7 mouse cellular contexts compared by ENCODE assay signal in the genomic region with DNA sequence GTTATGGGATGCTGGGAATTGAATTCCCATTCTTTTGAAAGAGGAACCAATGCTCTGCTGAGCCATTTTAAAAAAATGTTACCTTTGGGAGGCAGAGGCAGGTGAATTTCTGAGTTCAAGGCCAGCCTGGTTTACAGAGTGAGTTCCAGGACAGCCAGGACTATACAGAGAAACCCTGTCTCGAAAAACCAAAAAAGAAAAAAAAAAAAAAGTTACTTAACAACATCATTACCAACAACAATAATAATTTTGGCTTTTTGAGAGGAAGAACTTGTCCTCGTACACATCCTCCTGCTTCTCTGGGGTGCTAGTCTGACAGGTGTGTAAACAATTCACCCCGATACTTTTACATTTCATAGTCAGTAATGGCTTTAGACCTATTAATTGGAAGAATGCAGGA. TPM values are rescaled to one million over a fixed set of nuclear protein-coding genes. Genes with fewer than 3 reads are reported as not detected.
DNase-seq lines count a peak whose midpoint lies in the region; ATAC-seq and TF ChIP-seq lines count a peak whose summit lies in the region.
"Not testable (repeated sequence)": the region's sequence is repeated elsewhere in the genome, so short reads cannot be mapped to it uniquely, and the experiment has no call there.

No protein-coding gene starts in this region.

- 18% methylated on average over 3 of the region's 3 CpGs for WGBS in bone marrow, adult 2 months
- WGBS in forebrain, embryonic 12.5 days: 57% methylated on average over 3 of the region's 3 CpGs
- WGBS in heart, embryonic 14.5 days: 44% methylated on average over 3 of the region's 3 CpGs
- WGBS in intestine, embryonic 15.5 days: 26% methylated on average over 3 of the region's 3 CpGs
- 44% methylated on average over 3 of the region's 3 CpGs for WGBS in limb, embryonic 13.5 days
- 35% methylated on average over 3 of the region's 3 CpGs for WGBS in lung, embryonic 14.5 days
- 49% methylated on average over 3 of the region's 3 CpGs for WGBS in midbrain, embryonic 16.5 days

- peak overlapping the region; percentile 29 for H3K4me3 ChIP-seq in bone marrow, adult 2 months (replicated peaks; ENCODE audit: control insufficient read depth, low read depth, low read length)
- H3K4me3 ChIP-seq in forebrain, embryonic 12.5 days (replicated peaks): peak overlapping the region; percentile 51
- H3K4me3 ChIP-seq in heart, embryonic 14.5 days (ENCODE audit: control insufficient read depth in 1 of 2, insufficient read depth in 1 of 2, low read depth in 1 of 2, low read length in 2 of 2): peak overlapping the region in 1 of 2 experiments; percentile 90; a peak in 3 of 4 replicates
- H3K4me3 ChIP-seq in intestine, embryonic 15.5 days (replicated peaks): peak overlapping the region; percentile 73
- H3K4me3 ChIP-seq in limb, embryonic 13.5 days: peak overlapping the region; percentile 85
- peak overlapping the region; percentile 66 for H3K4me3 ChIP-seq in lung, embryonic 14.5 days (ENCODE audit: low read depth, low read length)
- peak overlapping the region; percentile 66 for H3K4me3 ChIP-seq in midbrain, embryonic 16.5 days (ENCODE audit: low read depth, low read length)

- H3K36me3 ChIP-seq in forebrain, embryonic 12.5 days (replicated peaks): peaks cover 23% of the 10 kb centered on the region
- peaks cover 30% of the 10 kb centered on the region for H3K36me3 ChIP-seq in heart, embryonic 14.5 days (ENCODE audit: control insufficient read depth, insufficient read depth, low read length)
- H3K36me3 ChIP-seq in intestine, embryonic 15.5 days: peaks cover 24% of the 10 kb centered on the region
- H3K36me3 ChIP-seq in limb, embryonic 13.5 days: peaks cover 28% of the 10 kb centered on the region
- H3K36me3 ChIP-seq in lung, embryonic 14.5 days (ENCODE audit: insufficient read depth): peaks cover 16% of the 10 kb centered on the region
- not testable (repeated sequence) for H3K36me3 ChIP-seq in midbrain, embryonic 16.5 days (ENCODE audit: control insufficient read depth, insufficient read depth, low read length)

- not testable (repeated sequence) for H3K9me3 ChIP-seq in forebrain, embryonic 12.5 days; heart, embryonic 14.5 days (ENCODE audit: control insufficient read depth, low read length); intestine, embryonic 15.5 days; limb, embryonic 13.5 days; lung, embryonic 14.5 days (ENCODE audit: low read depth, low read length); midbrain, embryonic 16.5 days (replicated peaks; ENCODE audit: control insufficient read depth, low read length, poor library complexity, severe bottlenecking)

- not testable (repeated sequence) for DNase-seq in lung, embryonic 14.5 days

- peak overlapping the region; percentile 65 for H3K4me2 ChIP-seq in forebrain, embryonic 12.5 days
- H3K4me2 ChIP-seq in heart, embryonic 14.5 days (ENCODE audit: low read length): peak overlapping the region; percentile 91
- peak overlapping the region; percentile 80 for H3K4me2 ChIP-seq in intestine, embryonic 15.5 days (replicated peaks)
- peak overlapping the region; percentile 95 for H3K4me2 ChIP-seq in limb, embryonic 13.5 days (replicated peaks)
- peak overlapping the region; percentile 90 for H3K4me2 ChIP-seq in lung, embryonic 14.5 days
- H3K4me2 ChIP-seq in midbrain, embryonic 16.5 days (ENCODE audit: low read length): peak overlapping the region; percentile 40; the same call in 1 of the 2 replicates

- H3K27ac ChIP-seq in bone marrow, adult 2 months (ENCODE audit: control insufficient read depth, insufficient read depth, low read depth, low read length, poor library complexity); forebrain, embryonic 12.5 days; heart, embryonic 14.5 days (replicated peaks in 1 of 2; ENCODE audit: control insufficient read depth in 1 of 2, insufficient read depth in 1 of 2, low read depth in 2 of 2, low read length in 2 of 2); intestine, embryonic 15.5 days; lung, embryonic 14.5 days (ENCODE audit: low read depth); midbrain, embryonic 16.5 days (ENCODE audit: low read length): not testable (repeated sequence)
- H3K27ac ChIP-seq in limb, embryonic 13.5 days: peak overlapping the region; percentile 22; the same call in 1 of the 2 replicates

- not testable (repeated sequence) for H3K27me3 ChIP-seq in forebrain, embryonic 12.5 days; heart, embryonic 14.5 days (ENCODE audit: control insufficient read depth, insufficient read depth, low read length); intestine, embryonic 15.5 days (replicated peaks); limb, embryonic 13.5 days; lung, embryonic 14.5 days (ENCODE audit: insufficient read depth, low read length); midbrain, embryonic 16.5 days (ENCODE audit: control insufficient read depth, insufficient read depth, low read depth, low read length)

- not testable (repeated sequence) for H3K4me1 ChIP-seq in bone marrow, adult 2 months (ENCODE audit: control insufficient read depth, insufficient read depth, low read length); lung, embryonic 14.5 days (ENCODE audit: insufficient read depth)
- H3K4me1 ChIP-seq in forebrain, embryonic 12.5 days: peaks cover 25% of the 10 kb centered on the region
- H3K4me1 ChIP-seq in heart, embryonic 14.5 days (ENCODE audit: control insufficient read depth in 2 of 2, insufficient read depth in 2 of 2, low read length in 2 of 2): peaks cover 9 to 19% of the 10 kb centered on the region in 2 experiments
- H3K4me1 ChIP-seq in intestine, embryonic 15.5 days (replicated peaks): peaks cover 20% of the 10 kb centered on the region
- H3K4me1 ChIP-seq in limb, embryonic 13.5 days: peaks cover 20% of the 10 kb centered on the region
- H3K4me1 ChIP-seq in midbrain, embryonic 16.5 days (ENCODE audit: control insufficient read depth, insufficient read depth, low read length): peaks cover 14% of the 10 kb centered on the region

- H3K9ac ChIP-seq in forebrain, embryonic 12.5 days; heart, embryonic 14.5 days (ENCODE audit: low read length); intestine, embryonic 15.5 days; limb, embryonic 13.5 days; lung, embryonic 14.5 days; midbrain, embryonic 16.5 days (ENCODE audit: low read depth, low read length): not testable (repeated sequence)

- not testable (repeated sequence) for ATAC-seq in forebrain, embryonic 12.5 days (ENCODE audit: low FRiP score); heart, embryonic 14.5 days (ENCODE audit: insufficient number of reproducible peaks, insufficient read depth, low FRiP score, low read depth); intestine, embryonic 15.5 days; limb, embryonic 13.5 days (ENCODE audit: low FRiP score, low read depth); lung, embryonic 14.5 days (ENCODE audit: insufficient read depth)
- 0 out of 2 replicates have a peak, but pooled peaks have one; percentile 0 for ATAC-seq in midbrain, embryonic 16.5 days

- not testable (repeated sequence) for TF ChIP-seq POLR2A in bone marrow, adult 2 months (IDR thresholded peaks at IDR 0.05; ENCODE audit: borderline replicate concordance, control insufficient read depth, low read depth, low read length)

- not testable (repeated sequence) for TF ChIP-seq CTCF in bone marrow, adult 2 months (IDR thresholded peaks at IDR 0.05; ENCODE audit: control insufficient read depth, insufficient read depth, low read length); lung, embryonic 14.5 days (IDR thresholded peaks at IDR 0.05; ENCODE audit: low read depth)

RNA-seq across cellular contexts. Expression of gene Ndufs7, which starts 0.5 kb away (rescaled TPM):
- 72.4 and 80.0 TPM in 2 replicates for polyA plus RNA-seq in bone marrow, adult 2 months (2011; ENCODE audit: insufficient read depth, insufficient read length, low replicate concordance, missing spikeins)
- 201 and 216 TPM in 2 replicates for polyA plus RNA-seq in forebrain, embryonic 12.5 days (2016; fragmentation: Nextera tagmentation; extraction: Ambion mirVana)
- polyA plus RNA-seq in heart, embryonic 14.5 days (2014; fragmentation: Nextera tagmentation; extraction: Ambion mirVana): 721 and 734 TPM in 2 replicates
- polyA plus RNA-seq in intestine, embryonic 15.5 days (2015; fragmentation: Nextera tagmentation; extraction: Ambion mirVana): 467 and 534 TPM in 2 replicates
- 298 and 306 TPM in 2 replicates for polyA plus RNA-seq in limb, embryonic 13.5 days (2015; fragmentation: Nextera tagmentation; extraction: Ambion mirVana)
- polyA plus RNA-seq in lung, embryonic 14.5 days (2014; fragmentation: Nextera tagmentation; extraction: Ambion mirVana): 318 and 319 TPM in 2 replicates
- 263 and 302 TPM in 2 replicates for polyA plus RNA-seq in midbrain, embryonic 16.5 days (2015; fragmentation: Nextera tagmentation; extraction: Ambion mirVana)

RNA-seq across cellular contexts. Expression of gene Gamt, which starts 12.4 kb away (rescaled TPM):
- polyA plus RNA-seq in bone marrow, adult 2 months (2011; ENCODE audit: insufficient read depth, insufficient read length, low replicate concordance, missing spikeins): 1.7 and 5.8 TPM in 2 replicates
- 15.9 and 19.0 TPM in 2 replicates for polyA plus RNA-seq in forebrain, embryonic 12.5 days (2016; fragmentation: Nextera tagmentation; extraction: Ambion mirVana)
- 60.3 and 61.5 TPM in 2 replicates for polyA plus RNA-seq in heart, embryonic 14.5 days (2014; fragmentation: Nextera tagmentation; extraction: Ambion mirVana)
- 71.0 and 112 TPM in 2 replicates for polyA plus RNA-seq in intestine, embryonic 15.5 days (2015; fragmentation: Nextera tagmentation; extraction: Ambion mirVana)
- polyA plus RNA-seq in limb, embryonic 13.5 days (2015; fragmentation: Nextera tagmentation; extraction: Ambion mirVana): 57.1 and 58.4 TPM in 2 replicates
- polyA plus RNA-seq in lung, embryonic 14.5 days (2014; fragmentation: Nextera tagmentation; extraction: Ambion mirVana): 26.8 and 29.4 TPM in 2 replicates
- polyA plus RNA-seq in midbrain, embryonic 16.5 days (2015; fragmentation: Nextera tagmentation; extraction: Ambion mirVana): 15.8 and 19.5 TPM in 2 replicates

RNA-seq across cellular contexts. Expression of gene Dazap1, which starts 12.8 kb away (rescaled TPM):
- polyA plus RNA-seq in bone marrow, adult 2 months (2011; ENCODE audit: insufficient read depth, insufficient read length, low replicate concordance, missing spikeins): 75.7 and 150 TPM in 2 replicates
- 65.1 and 69.7 TPM in 2 replicates for polyA plus RNA-seq in forebrain, embryonic 12.5 days (2016; fragmentation: Nextera tagmentation; extraction: Ambion mirVana)
- polyA plus RNA-seq in heart, embryonic 14.5 days (2014; fragmentation: Nextera tagmentation; extraction: Ambion mirVana): 25.0 and 27.5 TPM in 2 replicates
- 53.1 and 57.0 TPM in 2 replicates for polyA plus RNA-seq in intestine, embryonic 15.5 days (2015; fragmentation: Nextera tagmentation; extraction: Ambion mirVana)
- polyA plus RNA-seq in limb, embryonic 13.5 days (2015; fragmentation: Nextera tagmentation; extraction: Ambion mirVana): 64.9 and 67.9 TPM in 2 replicates
- 44.9 and 49.3 TPM in 2 replicates for polyA plus RNA-seq in lung, embryonic 14.5 days (2014; fragmentation: Nextera tagmentation; extraction: Ambion mirVana)
- polyA plus RNA-seq in midbrain, embryonic 16.5 days (2015; fragmentation: Nextera tagmentation; extraction: Ambion mirVana): 43.7 and 51.9 TPM in 2 replicates

RNA-seq across cellular contexts. Expression of gene Mum1, which starts 22.2 kb away (rescaled TPM):
- polyA plus RNA-seq in bone marrow, adult 2 months (2011; ENCODE audit: insufficient read depth, insufficient read length, low replicate concordance, missing spikeins): 64.4 and 77.5 TPM in 2 replicates
- polyA plus RNA-seq in forebrain, embryonic 12.5 days (2016; fragmentation: Nextera tagmentation; extraction: Ambion mirVana): 55.5 and 58.4 TPM in 2 replicates
- polyA plus RNA-seq in heart, embryonic 14.5 days (2014; fragmentation: Nextera tagmentation; extraction: Ambion mirVana): 28.5 and 29.3 TPM in 2 replicates
- polyA plus RNA-seq in intestine, embryonic 15.5 days (2015; fragmentation: Nextera tagmentation; extraction: Ambion mirVana): 53.0 and 55.2 TPM in 2 replicates
- polyA plus RNA-seq in limb, embryonic 13.5 days (2015; fragmentation: Nextera tagmentation; extraction: Ambion mirVana): 94.7 and 96.9 TPM in 2 replicates
- 56.8 and 63.4 TPM in 2 replicates for polyA plus RNA-seq in lung, embryonic 14.5 days (2014; fragmentation: Nextera tagmentation; extraction: Ambion mirVana)
- 47.8 and 51.1 TPM in 2 replicates for polyA plus RNA-seq in midbrain, embryonic 16.5 days (2015; fragmentation: Nextera tagmentation; extraction: Ambion mirVana)

RNA-seq across cellular contexts. Expression of gene Rps15, which starts 43.8 kb away (rescaled TPM):
- 1,765 and 2,445 TPM in 2 replicates for polyA plus RNA-seq in bone marrow, adult 2 months (2011; ENCODE audit: insufficient read depth, insufficient read length, low replicate concordance, missing spikeins)
- 708 and 760 TPM in 2 replicates for polyA plus RNA-seq in forebrain, embryonic 12.5 days (2016; fragmentation: Nextera tagmentation; extraction: Ambion mirVana)
- polyA plus RNA-seq in heart, embryonic 14.5 days (2014; fragmentation: Nextera tagmentation; extraction: Ambion mirVana): 648 and 723 TPM in 2 replicates
- polyA plus RNA-seq in intestine, embryonic 15.5 days (2015; fragmentation: Nextera tagmentation; extraction: Ambion mirVana): 974 and 1,020 TPM in 2 replicates
- polyA plus RNA-seq in limb, embryonic 13.5 days (2015; fragmentation: Nextera tagmentation; extraction: Ambion mirVana): 908 and 936 TPM in 2 replicates
- 1,192 and 1,202 TPM in 2 replicates for polyA plus RNA-seq in lung, embryonic 14.5 days (2014; fragmentation: Nextera tagmentation; extraction: Ambion mirVana)
- polyA plus RNA-seq in midbrain, embryonic 16.5 days (2015; fragmentation: Nextera tagmentation; extraction: Ambion mirVana): 465 and 476 TPM in 2 replicates

Comparison
In these comparisons a context has a peak if more than half of its experiments do, and no peak if none do; other contexts are left out.
1. H3K4me2 ChIP-seq: peak in every context shown above with its lines; median percentile 95 in limb, embryonic 13.5 days; 91 in heart, embryonic 14.5 days; 90 in lung, embryonic 14.5 days; 80 in intestine, embryonic 15.5 days; 65 in forebrain, embryonic 12.5 days; 40 in midbrain, embryonic 16.5 days.